Mouse (Mus musculus): ENCODE data around the gene Fam110c. TPM values are rescaled to one million over a fixed set of nuclear protein-coding genes. Genes with fewer than 3 reads are reported as not detected.

Gene Fam110c
- total RNA-seq (2023) = under 1 TPM in 1 of 2 experiments, not detected in 1; 0.18 TPM

DNA sequence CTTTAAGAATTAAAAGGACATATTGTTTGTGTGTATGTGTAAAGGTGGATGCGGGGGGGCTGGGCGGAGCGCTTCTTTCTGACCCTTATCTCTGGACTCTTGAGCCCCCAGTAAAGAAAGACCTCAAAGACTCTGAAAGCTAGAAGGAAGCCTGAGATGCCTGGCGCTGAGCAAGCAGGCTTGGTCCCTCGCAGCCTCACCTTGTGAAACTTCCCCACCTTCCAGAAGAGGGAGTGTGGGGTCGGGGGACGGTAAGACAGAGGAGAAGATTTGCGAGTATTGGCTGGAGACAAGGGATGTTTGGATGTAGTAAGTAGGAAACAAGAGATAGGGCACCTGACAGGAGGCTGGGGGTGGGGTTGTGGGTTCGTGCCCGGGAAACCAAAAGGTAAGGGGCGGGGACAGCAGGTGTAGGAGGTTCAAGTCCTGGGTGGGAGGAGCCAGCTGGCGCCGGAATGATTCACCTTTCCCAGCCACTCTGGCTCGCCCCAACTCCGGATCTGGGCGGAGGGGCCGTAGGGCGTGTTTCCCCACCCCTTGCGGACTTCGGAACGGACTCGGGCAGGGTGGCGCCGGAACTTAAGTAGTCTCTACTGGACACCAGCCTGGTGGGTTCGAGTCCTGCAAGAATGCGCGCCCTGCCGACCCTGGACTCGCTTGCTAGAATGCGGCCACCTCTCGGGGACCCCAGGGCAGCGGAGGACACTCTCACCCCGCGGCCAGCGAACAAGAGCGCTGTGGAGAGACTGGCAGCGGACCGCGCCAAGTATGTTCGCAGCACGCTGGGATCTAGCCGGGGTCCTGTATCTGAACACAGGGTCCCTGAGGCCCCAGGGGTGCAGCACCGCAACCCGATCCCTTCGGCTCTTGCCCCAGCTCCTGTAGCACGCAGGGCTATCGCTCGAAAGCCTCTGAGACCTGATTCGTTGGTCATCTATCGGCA is at the start of gene Fam110c:
Gene Fam110c, plus strand, starts transcription at position 450 of the 943 bp plus-strand sequence.

Other genes with a start within 250 kb of the Fam110c start
- not detected for gene Alkal2, start 189.5 kb upstream of the Fam110c start, total RNA-seq (2023)
- 10 to 100 TPM; 21.9 to 30.5 TPM for gene Acp1, start 162.3 kb upstream of the Fam110c start, total RNA-seq (2023)
- 1 to 10 TPM; 2.4 to 3.2 TPM for gene Sh3yl1, start 162.2 kb upstream of the Fam110c start, total RNA-seq (2023)
- not detected for gene Gm6993, start 166.9 kb downstream of the Fam110c start, total RNA-seq (2023)
- gene Lamb1, start 191.4 kb downstream of the Fam110c start, total RNA-seq (2023) = under 1 TPM; 0.07 to 0.33 TPM

Data from neutrophil, adult 83 days (primary cell).